Mouse (Mus musculus) common myeloid progenitor, adult 5-6 weeks (primary cell): Measurements from ENCODE around the gene Nkapd1. TPM values are rescaled to one million over a fixed set of nuclear protein-coding genes. Genes with fewer than 3 reads are reported as not detected.

Experiments
- total RNA-seq: library from RNA; stranded (forward); fragments of 200-1000, 187-1606 nt; gene quantifications from 2 replicates; pipeline ENCODE4 v1.2.3, GENCODE M21; 2017

Gene Nkapd1
- total RNA-seq, 1 experiment from 2014 or later: 57.9 TPM

Other genes with a start within 250 kb of the Nkapd1 start
- not detected in 2 replicates for gene Plet1, start 122.9 kb downstream of the Nkapd1 start, total RNA-seq
- gene Pts, start 88.7 kb downstream of the Nkapd1 start, total RNA-seq: 73.1 and 89.3 TPM in 2 replicates
- 4.4 and 7.5 TPM in 2 replicates for gene Il18, start 62.6 kb downstream of the Nkapd1 start, total RNA-seq
- not detected in 2 replicates for gene Bco2, start 62.3 kb downstream of the Nkapd1 start, total RNA-seq
- gene Tex12, start 56.1 kb downstream of the Nkapd1 start, total RNA-seq: not detected in 2 replicates
- 172 and 173 TPM in 2 replicates for gene Sdhd, start 13.7 kb downstream of the Nkapd1 start, total RNA-seq
- gene Timm8b, start 13.6 kb downstream of the Nkapd1 start, total RNA-seq: 147 and 199 TPM in 2 replicates
- gene Pih1d2, start 143 bp downstream of the Nkapd1 start, total RNA-seq: 0.24 and 4.4 TPM in 2 replicates
- gene Dlat, start 42.3 kb upstream of the Nkapd1 start, total RNA-seq: 37.5 and 49.9 TPM in 2 replicates
- not detected in 2 replicates for gene Dixdc1, start 122.1 kb upstream of the Nkapd1 start, total RNA-seq
- not detected in 2 replicates for gene 2310030G06Rik, start 129.1 kb upstream of the Nkapd1 start, total RNA-seq
- 0.41 TPM in 1 of 2 replicates, not detected in the other for gene Cryab, start 133.9 kb upstream of the Nkapd1 start, total RNA-seq
- gene Hspb2, start 134.9 kb upstream of the Nkapd1 start, total RNA-seq: not detected in 2 replicates
- 5.5 and 8.8 TPM in 2 replicates for gene Fdxacb1, start 150.8 kb upstream of the Nkapd1 start, total RNA-seq
- 21.2 and 23.3 TPM in 2 replicates for gene Alg9, start 157.6 kb upstream of the Nkapd1 start, total RNA-seq
- 13.8 and 22.6 TPM in 2 replicates for gene 1110032A03Rik, start 158.1 kb upstream of the Nkapd1 start, total RNA-seq
- 66.6 and 66.9 TPM in 2 replicates for gene Ppp2r1b, start 227.8 kb upstream of the Nkapd1 start, total RNA-seq